ENCODE assay signal across 8 mouse cellular contexts in genomic region chr9:31387206-31387605, GRCm38 (mm10). TPM values are rescaled to one million over a fixed set of nuclear protein-coding genes. Genes with fewer than 3 reads are reported as not detected.
DNase-seq lines count a peak whose midpoint lies in the region; ATAC-seq and TF ChIP-seq lines count a peak whose summit lies in the region.

No protein-coding gene starts in this region.

- H3K27ac ChIP-seq in liver, adult 2 months (replicated peaks; ENCODE audit: insufficient read depth, low read depth, low read length) = no peak overlapping the region
- no peak overlapping the region for H3K27ac ChIP-seq in forebrain, embryonic 11.5 days (ENCODE audit: low read depth, low read length)
- H3K27ac ChIP-seq in limb, embryonic 12.5 days = no peak overlapping the region
- no peak overlapping the region for H3K27ac ChIP-seq in neural tube, embryonic 15.5 days (replicated peaks)

- TF ChIP-seq POLR2A in liver, adult 2 months (IDR thresholded peaks at IDR 0.05; ENCODE audit: extremely low read depth, insufficient read depth, low read length) = no peak

- TF ChIP-seq CTCF in liver, adult 2 months (IDR thresholded peaks at IDR 0.05; ENCODE audit: low read depth, low read length) = no peak

- WGBS in liver, adult 2 months = 43% methylated on average over 5 of the region's 5 CpGs
- 89% methylated on average over 5 of the region's 5 CpGs for WGBS in forebrain, embryonic 11.5 days
- WGBS in limb, embryonic 12.5 days = 94% methylated on average over 5 of the region's 5 CpGs
- 93% methylated on average over 5 of the region's 5 CpGs for WGBS in neural tube, embryonic 15.5 days

- no peak overlapping the region for H3K9ac ChIP-seq in liver, adult 2 months (ENCODE audit: low read depth, low read length)
- H3K9ac ChIP-seq in forebrain, embryonic 11.5 days (ENCODE audit: low read length) = peak overlapping the region; percentile 82; the same call in 1 of the 2 replicates
- H3K9ac ChIP-seq in limb, embryonic 12.5 days (replicated peaks) = no peak overlapping the region
- H3K9ac ChIP-seq in neural tube, embryonic 15.5 days (replicated peaks) = no peak overlapping the region

- ATAC-seq in forebrain, embryonic 11.5 days (replicated peaks; ENCODE audit: low FRiP score) = no peak
- ATAC-seq in limb, embryonic 12.5 days (ENCODE audit: insufficient number of reproducible peaks, insufficient read depth, low FRiP score, low TSS enrichment, low read depth) = no peak
- no peak for ATAC-seq in neural tube, embryonic 15.5 days (ENCODE audit: low FRiP score)

- H3K27me3 ChIP-seq in liver, adult 2 months (ENCODE audit: control insufficient read depth, insufficient read depth, low read length) = no peaks in the 10 kb centered on the region
- no peaks in the 10 kb centered on the region for H3K27me3 ChIP-seq in forebrain, embryonic 11.5 days (ENCODE audit: control insufficient read depth, insufficient read depth, low read length)
- H3K27me3 ChIP-seq in limb, embryonic 12.5 days = no peaks in the 10 kb centered on the region
- H3K27me3 ChIP-seq in neural tube, embryonic 15.5 days (replicated peaks) = no peaks in the 10 kb centered on the region

- H3K36me3 ChIP-seq in liver, adult 2 months (ENCODE audit: control insufficient read depth, insufficient read depth, low read length) = peaks cover 14% of the 10 kb centered on the region
- peaks cover 3% of the 10 kb centered on the region for H3K36me3 ChIP-seq in forebrain, embryonic 11.5 days (ENCODE audit: control insufficient read depth, insufficient read depth, low read length)
- H3K36me3 ChIP-seq in limb, embryonic 12.5 days = peaks cover 36% of the 10 kb centered on the region
- H3K36me3 ChIP-seq in neural tube, embryonic 15.5 days = peaks cover 31% of the 10 kb centered on the region

- H3K4me2 ChIP-seq in forebrain, embryonic 11.5 days (ENCODE audit: low read depth, low read length, severe bottlenecking) = peak overlapping the region; percentile 58
- H3K4me2 ChIP-seq in limb, embryonic 12.5 days = peak overlapping the region; percentile 78
- peak overlapping the region; percentile 83 for H3K4me2 ChIP-seq in neural tube, embryonic 15.5 days

- H3K79me2 ChIP-seq in liver, adult 2 months (ENCODE audit: control insufficient read depth, insufficient read depth, low read length) = peaks cover 9% of the 10 kb centered on the region

- peak; percentile 56 for DNase-seq in liver, adult 2 months (ENCODE audit: extremely low read depth, low read depth, low spot score)
- no peak for DNase-seq in liver
- no peak for DNase-seq in forebrain, embryonic 11.5 days (ENCODE audit: low spot score)
- DNase-seq in B cell, adult 2 months = no peak
- DNase-seq in adrenal gland, adult 8-10 months = no peak
- DNase-seq in adrenal gland, postnatal 36 days = no peak

- peaks cover 9% of the 10 kb centered on the region for H3K4me1 ChIP-seq in liver, adult 2 months (ENCODE audit: control insufficient read depth, insufficient read depth, low read length)
- H3K4me1 ChIP-seq in forebrain, embryonic 11.5 days (replicated peaks; ENCODE audit: control insufficient read depth, insufficient read depth, low read length) = peaks cover 6% of the 10 kb centered on the region
- H3K4me1 ChIP-seq in limb, embryonic 12.5 days (replicated peaks) = peaks cover 13% of the 10 kb centered on the region
- H3K4me1 ChIP-seq in neural tube, embryonic 15.5 days = peaks cover 28% of the 10 kb centered on the region

- no peaks in the 10 kb centered on the region for H3K9me3 ChIP-seq in forebrain, embryonic 11.5 days (ENCODE audit: control insufficient read depth, low read length)
- H3K9me3 ChIP-seq in limb, embryonic 12.5 days = no peaks in the 10 kb centered on the region
- H3K9me3 ChIP-seq in neural tube, embryonic 15.5 days (replicated peaks) = no peaks in the 10 kb centered on the region

- no peak overlapping the region for H3K4me3 ChIP-seq in liver, adult 2 months (ENCODE audit: insufficient read depth, low read depth, low read length)
- H3K4me3 ChIP-seq in forebrain, embryonic 11.5 days (ENCODE audit: low read depth, low read length) = peak overlapping the region; percentile 85
- H3K4me3 ChIP-seq in limb, embryonic 12.5 days (replicated peaks) = peak overlapping the region; percentile 96
- peak overlapping the region; percentile 91 for H3K4me3 ChIP-seq in neural tube, embryonic 15.5 days (replicated peaks)

RNA-seq across cellular contexts. Expression of gene Nfrkb, which starts 1.2 kb away (rescaled TPM):
- total RNA-seq in liver, adult 2 months (2014; rRNA removed) = 6.6 and 8.6 TPM in 2 replicates
- 5.6 and 8.2 TPM in 2 replicates for polyA plus RNA-seq in liver, adult 2 months (2012; rRNA removed)
- 25.6 and 25.7 TPM in 2 replicates for polyA plus RNA-seq in forebrain, embryonic 11.5 days (2014; fragmentation: Nextera tagmentation; extraction: Ambion mirVana)
- 25.8 and 27.6 TPM in 2 replicates for polyA plus RNA-seq in limb, embryonic 12.5 days (2016; fragmentation: Nextera tagmentation; extraction: Ambion mirVana)
- polyA plus RNA-seq in neural tube, embryonic 15.5 days (2015; fragmentation: Nextera tagmentation; extraction: Ambion mirVana) = 22.9 and 24.5 TPM in 2 replicates
- 10 to 100 TPM; 16.8 to 41.2 (median 24.9) TPM for total RNA-seq in adrenal gland, adult 8-10 months (2022)
- 10 to 100 TPM; 17.9 to 20.3 TPM for total RNA-seq in adrenal gland, postnatal 36 days (2021)
